ENCODE assay signal across 9 mouse cellular contexts in the genomic region with DNA sequence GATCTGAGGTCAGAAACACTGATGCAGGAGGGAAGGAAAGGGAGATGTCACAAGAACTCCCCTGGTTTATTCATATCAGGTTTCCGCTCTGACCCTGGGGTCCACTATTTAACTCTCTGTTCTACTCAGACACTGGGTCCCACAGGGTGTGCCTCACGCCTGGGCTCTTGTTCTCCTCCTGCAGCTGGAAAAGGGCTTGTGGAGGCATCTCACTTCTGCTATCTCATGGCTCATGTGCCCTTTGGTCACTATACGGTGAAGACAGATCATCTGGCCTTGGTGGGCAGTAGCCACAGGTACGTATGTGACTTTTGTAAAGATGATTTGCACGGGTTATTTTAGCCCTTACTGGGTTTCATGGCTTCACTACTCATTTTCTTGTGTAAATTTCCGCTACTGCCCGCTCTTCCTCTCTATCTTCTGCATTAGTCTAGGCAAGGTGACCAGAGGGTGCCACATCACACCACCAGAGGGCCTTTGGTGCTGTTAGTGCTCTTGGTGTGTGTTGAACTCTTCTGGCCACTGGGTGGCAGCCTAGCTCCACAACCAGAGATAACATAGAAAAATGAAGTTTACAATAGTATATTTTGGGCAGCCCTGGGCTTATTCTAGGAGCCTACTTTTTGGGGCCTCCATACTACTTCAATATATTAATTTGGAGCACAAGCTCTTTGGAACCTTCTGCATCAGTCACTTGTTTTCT. TPM values are rescaled to one million over a fixed set of nuclear protein-coding genes. Genes with fewer than 3 reads are reported as not detected.
DNase-seq lines count a peak whose midpoint lies in the region; ATAC-seq and TF ChIP-seq lines count a peak whose summit lies in the region.
"Had no signal": no experiment of that assay in that cellular context is flagged by ENCODE, and none has a peak within 500 bp of the region (broad histone marks: within the 10 kb centered on the region; RNA-seq: fewer than 3 reads in every experiment).

No protein-coding gene starts in this region.

- TF ChIP-seq CTCF in testis, adult 2 months (IDR thresholded peaks at IDR 0.05; ENCODE audit: control insufficient read depth, insufficient read depth, insufficient replicate concordance, low read depth, low read length): peak; percentile 80; the same call in 1 of the 2 replicates

- H3K4me1 ChIP-seq in testis, adult 2 months (ENCODE audit: control insufficient read depth, insufficient read depth, low read length): peaks cover 11% of the 10 kb centered on the region; the same call in 1 of the 2 replicates
- H3K4me1 ChIP-seq in limb, embryonic 10.5 days: peaks cover 12% of the 10 kb centered on the region

- no peaks in the 10 kb centered on the region for H3K36me3 ChIP-seq in testis, adult 2 months (ENCODE audit: control insufficient read depth, insufficient read depth, low read length)
- H3K36me3 ChIP-seq in limb, embryonic 10.5 days: no peaks in the 10 kb centered on the region

- no peak for TF ChIP-seq POLR2A in testis, adult 2 months (IDR thresholded peaks at IDR 0.05; ENCODE audit: control insufficient read depth, low read depth, low read length)

- ATAC-seq in frontal cortex, adult (ENCODE audit: low TSS enrichment): peak; percentile 64
- 0 out of 2 replicates have a peak, but pooled peaks have one; percentile 29 for ATAC-seq in monocyte, adult 5-6 weeks (replicated peaks; ENCODE audit: insufficient number of reproducible peaks, low FRiP score, low TSS enrichment, poor library complexity, severe bottlenecking)

- H3K4me3 ChIP-seq in testis, adult 2 months (ENCODE audit: control insufficient read depth, low read depth, low read length): no peak overlapping the region
- no peak overlapping the region for H3K4me3 ChIP-seq in limb, embryonic 10.5 days
- H3K4me3 ChIP-seq: embryonic facial prominence, embryonic 13.5 days had no signal

- no peak for DNase-seq in testis, postnatal 14 days (ENCODE audit: low spot score)
- DNase-seq in cerebellum, adult 18-20 months: peak; percentile 72 to 83
- DNase-seq in kidney, adult 8-10 months: peak; percentile 15 to 61
- DNase-seq in limb, embryonic 10.5 days (ENCODE audit: low spot score): peak; percentile 75
- DNase-seq in spleen, postnatal 4 days (ENCODE audit: low spot score in 2 of 2): peak; percentile 44 to 68

- H3K27me3 ChIP-seq in testis, adult 2 months (ENCODE audit: control insufficient read depth, insufficient read depth, low read length): no peaks in the 10 kb centered on the region
- peaks cover 34% of the 10 kb centered on the region for H3K27me3 ChIP-seq in limb, embryonic 10.5 days (ENCODE audit: low read depth, poor library complexity, severe bottlenecking)

- H3K9me3 ChIP-seq in limb, embryonic 10.5 days (replicated peaks): no peaks in the 10 kb centered on the region
- H3K9me3 ChIP-seq: embryonic facial prominence, embryonic 13.5 days had no signal

- WGBS in limb, embryonic 10.5 days: 61% methylated on average over 7 of the region's 7 CpGs

- no peak overlapping the region for H3K27ac ChIP-seq in testis, adult 2 months (ENCODE audit: control insufficient read depth, insufficient read depth, low read depth, low read length)
- H3K27ac ChIP-seq in limb, embryonic 10.5 days: no peak overlapping the region
- H3K27ac ChIP-seq: embryonic facial prominence, embryonic 13.5 days had no signal

RNA-seq across cellular contexts. Expression of gene Sec16b, which starts 46.4 kb away (rescaled TPM):
- 1.4 and 1.6 TPM in 2 replicates for polyA plus RNA-seq in testis, adult 2 months (2012; rRNA removed)
- 0.64 and 0.79 TPM in 2 replicates for polyA plus RNA-seq in limb, embryonic 10.5 days (2016; fragmentation: Nextera tagmentation; extraction: Ambion mirVana)
- 0.10 to 0.11 TPM in 2 of 3 replicates, not detected in the other for total RNA-seq in monocyte, adult 5-6 weeks (2017)
